Mouse (Mus musculus): ENCODE results near the gene Lpar4. TPM values are rescaled to one million over a fixed set of nuclear protein-coding genes. Genes with fewer than 3 reads are reported as not detected.

The Lpar4 gene
- polyA plus RNA-seq (2016; fragmentation: Nextera tagmentation; extraction: Ambion mirVana): 13.6 and 18.5 TPM in 2 replicates

GRCm38 (mm10) chrX:106920175-106920827, at the start of gene Lpar4:
Gene Lpar4, plus strand, starts transcription at chrX:106920625.
- ATAC-seq (ENCODE audit: low FRiP score): peak; percentile 89
- Histone ChIP-seq H3K9ac (peak within 1 kb of the TSS; percentile 41; the same call in 1 of the 2 replicates), H3K36me3 (no peaks in the 10 kb centered on the region), H3K27me3 (peaks cover 3% of the 10 kb centered on the region; the same call in 1 of the 2 replicates), H3K4me3 (peak within 1 kb of the TSS; percentile 35), H3K4me1 (no peaks in the 10 kb centered on the region), H3K9me3 (replicated peaks) (no peaks in the 10 kb centered on the region), H3K27ac (peak within 1 kb of the TSS; percentile 23), H3K4me2 (replicated peaks) (peak within 1 kb of the TSS; percentile 45)
- 18% methylated on average over 11 of the region's 11 CpGs for whole genome bisulfite sequencing

DNA sequence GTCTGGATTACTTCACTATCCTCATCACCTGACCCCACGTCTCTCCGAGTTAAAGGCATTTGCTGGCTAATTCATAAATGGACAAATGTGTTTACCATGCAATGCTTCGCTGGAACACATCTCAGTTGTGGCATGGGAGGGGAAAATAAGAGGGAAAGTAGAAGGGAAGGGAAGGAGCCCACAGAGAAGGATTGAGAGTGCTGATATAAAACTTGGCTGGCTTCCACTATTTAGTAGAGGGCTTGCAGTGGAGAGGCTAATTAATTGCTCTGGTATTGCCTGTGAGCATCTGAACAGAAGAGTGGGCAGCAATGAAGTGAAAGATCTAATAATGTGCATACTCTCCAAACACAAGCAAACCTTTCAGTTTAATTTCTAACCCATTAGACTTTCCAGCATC, 49.0 kb upstream of the Lpar4 start:
- Histone ChIP-seq H3K4me1 (no peaks in the 10 kb centered on the region), H3K4me2 (replicated peaks) (no peak overlapping the region), H3K9ac (no peak overlapping the region), H3K9me3 (replicated peaks) (no peaks in the 10 kb centered on the region), H3K4me3 (no peak overlapping the region), H3K27me3 (no peaks in the 10 kb centered on the region), H3K36me3 (no peaks in the 10 kb centered on the region), H3K27ac (no peak overlapping the region)
- 69% methylated on average over 3 of the region's 3 CpGs for WGBS
- no peak for ATAC-seq (ENCODE audit: low FRiP score)

- Histone ChIP-seq H3K9me3 (replicated peaks) (no peaks in the 10 kb centered on the region), H3K4me1 (no peaks in the 10 kb centered on the region), H3K4me2 (replicated peaks) (no peak overlapping the region), H3K9ac (no peak overlapping the region), H3K27ac (no peak overlapping the region), H3K27me3 (no peaks in the 10 kb centered on the region; the same call in 1 of the 2 replicates), H3K36me3 (no peaks in the 10 kb centered on the region), H3K4me3 (no peak overlapping the region)
- ATAC-seq (ENCODE audit: low FRiP score): no peak
- WGBS: 29% methylated on average over 3 of the region's 3 CpGs
Observed at GRCm38 (mm10) chrX:106871894-106872293, 48.5 kb upstream of the Lpar4 start.

DNA sequence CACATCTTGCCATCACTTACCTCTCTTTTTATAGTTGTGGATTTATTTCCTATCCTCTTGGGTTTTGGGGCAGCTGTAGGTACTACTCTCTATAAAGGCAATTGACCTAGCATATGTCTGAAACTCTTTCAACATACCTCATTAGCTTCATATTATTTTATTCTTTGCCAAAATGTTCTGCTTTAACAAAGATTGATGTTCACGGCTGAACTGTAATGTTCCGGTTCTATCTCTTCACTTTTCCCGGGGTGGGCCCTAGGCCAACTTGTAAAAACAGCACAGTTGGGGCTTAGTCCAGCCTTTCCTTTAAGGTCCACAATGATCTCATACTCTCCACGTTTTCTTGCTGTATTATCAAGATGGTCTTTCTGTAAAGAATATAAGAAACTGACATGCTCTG, 48.1 kb upstream of the Lpar4 start:
- no peaks in the 10 kb centered on the region for H3K36me3 ChIP-seq
- no peaks in the 10 kb centered on the region for H3K9me3 ChIP-seq (replicated peaks)
- no peak for ATAC-seq (ENCODE audit: low FRiP score)
- no peak overlapping the region for H3K9ac ChIP-seq
- no peaks in the 10 kb centered on the region for H3K4me1 ChIP-seq
- H3K4me3 ChIP-seq: no peak overlapping the region
- 60% methylated on average over 4 of the region's 4 CpGs for WGBS
- H3K27ac ChIP-seq: no peak overlapping the region
- no peak overlapping the region for H3K4me2 ChIP-seq (replicated peaks)
- H3K27me3 ChIP-seq: no peaks in the 10 kb centered on the region; the same call in 1 of the 2 replicates

DNA sequence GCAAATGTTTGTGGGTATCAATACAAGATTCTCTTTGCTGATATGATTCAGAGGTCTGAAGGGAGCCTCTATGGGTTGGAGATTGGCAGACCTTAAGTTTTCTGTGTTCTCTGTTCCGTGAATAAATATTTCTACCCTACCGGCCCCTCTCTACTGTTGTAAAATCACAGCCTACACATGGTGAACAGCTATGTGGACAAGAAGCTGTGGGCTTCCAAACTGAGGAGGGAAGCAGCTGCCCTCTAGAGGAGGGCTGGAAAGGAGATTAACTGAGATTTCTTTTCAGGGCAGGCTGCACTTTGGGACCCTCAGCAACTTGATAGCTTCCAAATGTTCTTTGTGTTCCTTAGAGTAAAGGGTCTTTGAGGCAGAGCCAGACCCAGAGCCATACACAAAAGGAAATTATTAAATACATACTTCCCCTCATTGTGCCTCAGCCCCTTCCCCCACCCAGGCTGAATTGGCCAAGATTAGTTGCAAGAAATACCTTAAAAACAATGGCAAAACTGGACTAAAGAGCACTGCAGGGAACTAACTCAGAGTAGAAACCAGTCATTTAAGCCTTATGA, 22.6 kb upstream of the Lpar4 start:
- no peaks in the 10 kb centered on the region for H3K27me3 ChIP-seq

DNA sequence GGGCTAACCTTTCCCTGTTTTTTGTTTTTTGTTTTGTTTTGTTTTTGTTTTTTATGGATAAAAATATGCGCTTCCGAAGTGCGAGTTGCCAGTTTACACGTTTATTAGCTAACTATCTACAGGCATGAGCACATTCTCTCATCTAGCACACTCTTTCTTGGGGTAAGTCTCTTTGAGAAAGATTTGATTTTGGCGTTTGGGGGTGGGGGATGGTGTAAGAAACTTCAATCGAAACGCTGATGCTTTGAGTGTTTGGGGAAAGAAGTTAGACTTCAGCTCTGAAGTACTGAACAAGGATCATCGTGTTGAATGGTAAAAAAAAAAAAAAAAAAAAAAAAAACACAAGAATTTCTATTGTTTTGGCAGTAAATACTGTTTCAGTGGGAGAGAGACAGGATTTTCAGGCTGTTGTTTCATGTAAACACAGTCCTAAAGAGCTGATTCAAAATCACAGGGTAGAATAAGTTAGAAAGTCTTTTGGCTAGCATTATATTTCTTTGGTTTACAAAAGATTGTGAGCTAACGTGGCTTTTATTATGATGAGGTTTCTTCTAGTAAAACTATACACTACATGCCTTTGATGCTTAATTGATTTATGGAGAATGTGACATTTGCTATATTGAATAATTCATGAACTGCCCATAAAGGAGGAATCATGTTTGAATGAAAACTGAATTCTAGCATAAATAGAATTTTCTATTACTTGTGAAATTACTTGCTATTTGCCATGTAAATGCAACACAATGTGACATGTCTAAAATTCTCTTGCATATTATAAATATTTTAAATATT, 599 bp downstream of the Lpar4 start:
- peak; percentile 48; the same call in 1 of the 2 replicates for ATAC-seq (ENCODE audit: low FRiP score)
- Histone ChIP-seq H3K27me3 (peaks cover 3% of the 10 kb centered on the region; the same call in 1 of the 2 replicates), H3K9ac (peak overlapping the region; percentile 41; the same call in 1 of the 2 replicates), H3K36me3 (no peaks in the 10 kb centered on the region), H3K4me3 (peak overlapping the region; percentile 35), H3K4me2 (replicated peaks) (peak overlapping the region; percentile 45), H3K27ac (peak overlapping the region; percentile 23), H3K4me1 (no peaks in the 10 kb centered on the region), H3K9me3 (replicated peaks) (no peaks in the 10 kb centered on the region)
- WGBS: 16% methylated on average over 9 of the region's 9 CpGs

More for the DNA sequence above, 22.6 kb upstream of the Lpar4 start:
- no peak for ATAC-seq (ENCODE audit: low FRiP score)
- Histone ChIP-seq H3K9me3 (replicated peaks) (no peaks in the 10 kb centered on the region), H3K4me2 (replicated peaks) (no peak overlapping the region), H3K4me3 (no peak overlapping the region), H3K27ac (no peak overlapping the region), H3K4me1 (no peaks in the 10 kb centered on the region), H3K9ac (no peak overlapping the region), H3K36me3 (no peaks in the 10 kb centered on the region)
- WGBS: 67% methylated on average over 2 of the region's 2 CpGs

DNA sequence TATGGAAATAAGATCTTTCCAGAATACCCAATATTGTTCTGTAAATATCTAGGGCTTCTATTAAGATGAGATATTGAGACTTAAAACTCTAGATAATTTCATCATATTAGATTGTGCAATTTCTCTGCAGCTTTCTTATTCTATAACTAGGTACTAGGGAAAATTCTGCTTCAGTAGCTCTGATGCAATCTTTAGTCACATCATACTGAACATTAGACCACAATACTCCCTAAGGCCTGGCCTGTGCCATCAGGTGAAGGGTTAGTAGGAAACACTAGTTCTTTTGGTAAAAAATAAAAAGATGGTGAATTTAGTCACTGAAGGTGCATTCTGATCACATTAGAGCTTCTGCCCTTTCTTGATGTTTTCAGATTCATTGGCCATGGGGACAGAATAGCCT, 4.1 kb downstream of the Lpar4 start:
- no peak overlapping the region for H3K4me3 ChIP-seq
- no peak for ATAC-seq (ENCODE audit: low FRiP score)
- no peaks in the 10 kb centered on the region for H3K36me3 ChIP-seq
- no peak overlapping the region for H3K27ac ChIP-seq
- no peaks in the 10 kb centered on the region for H3K9me3 ChIP-seq (replicated peaks)
- H3K4me1 ChIP-seq: no peaks in the 10 kb centered on the region
- peaks cover under 1% of the 10 kb centered on the region; the same call in 1 of the 2 replicates for H3K27me3 ChIP-seq
- H3K9ac ChIP-seq: no peak overlapping the region
- no peak overlapping the region for H3K4me2 ChIP-seq (replicated peaks)

GRCm38 (mm10) chrX:106939326-106939725, 18.9 kb downstream of the Lpar4 start:
- H3K4me2 ChIP-seq (replicated peaks): no peak overlapping the region
- no peaks in the 10 kb centered on the region for H3K4me1 ChIP-seq
- no peak overlapping the region for H3K4me3 ChIP-seq
- H3K9me3 ChIP-seq (replicated peaks): no peaks in the 10 kb centered on the region
- no peak overlapping the region for H3K9ac ChIP-seq
- H3K27me3 ChIP-seq: no peaks in the 10 kb centered on the region; the same call in none of the 2 replicates
- ATAC-seq (ENCODE audit: low FRiP score): no peak
- H3K36me3 ChIP-seq: no peaks in the 10 kb centered on the region
- 80% methylated on average over 3 of the region's 3 CpGs for WGBS
- H3K27ac ChIP-seq: no peak overlapping the region

DNA sequence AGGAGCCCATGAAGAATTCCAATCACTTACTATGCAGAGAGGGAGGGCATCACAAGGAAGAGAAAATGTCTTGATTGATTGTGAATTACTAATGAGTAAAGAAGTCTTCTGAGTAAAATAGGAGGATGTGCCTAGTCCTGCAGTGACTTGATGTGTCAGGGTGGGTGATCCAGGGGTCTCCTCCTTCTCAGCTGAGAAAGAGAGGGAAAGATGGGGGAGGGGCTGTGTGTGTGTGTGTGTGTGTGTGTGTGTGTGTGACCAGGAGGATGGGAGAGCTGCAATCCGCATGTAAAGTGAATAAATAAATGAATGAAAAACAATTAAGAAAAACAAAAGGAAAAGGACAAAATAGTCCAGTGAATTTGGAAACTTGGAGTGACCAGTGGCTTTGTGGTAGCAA, 30.1 kb downstream of the Lpar4 start:
- H3K4me3 ChIP-seq: no peak overlapping the region
- H3K36me3 ChIP-seq: no peaks in the 10 kb centered on the region
- H3K4me1 ChIP-seq: no peaks in the 10 kb centered on the region
- no peak overlapping the region for H3K4me2 ChIP-seq (replicated peaks)
- no peaks in the 10 kb centered on the region for H3K9me3 ChIP-seq (replicated peaks)
- no peaks in the 10 kb centered on the region for H3K27me3 ChIP-seq
- H3K27ac ChIP-seq: no peak overlapping the region
- H3K9ac ChIP-seq: no peak overlapping the region
- no peak for ATAC-seq (ENCODE audit: low FRiP score)
- 50% methylated on average over 1 of the region's 1 CpGs for WGBS

DNA sequence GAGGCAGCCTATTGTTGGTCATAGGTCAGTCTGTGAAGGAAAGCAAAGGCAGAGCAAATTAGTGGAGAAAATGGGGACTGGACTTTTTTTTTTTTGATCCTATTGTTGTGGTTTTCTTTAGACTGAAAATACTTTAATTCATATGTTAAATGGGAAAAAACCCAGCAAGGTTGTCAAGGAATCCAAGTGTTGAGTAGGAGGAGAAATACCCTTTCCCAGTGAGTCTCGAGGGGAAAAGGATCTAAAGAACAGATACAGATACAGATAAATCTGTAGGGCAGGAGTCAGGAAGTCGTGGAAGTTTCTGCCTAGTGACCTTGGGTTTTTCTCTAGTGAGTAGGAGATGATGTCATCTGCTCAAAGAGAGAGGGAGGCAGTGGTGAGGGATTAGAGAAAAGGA, 30.6 kb downstream of the Lpar4 start:
- no peak overlapping the region for H3K9ac ChIP-seq
- 19% methylated on average over 2 of the region's 2 CpGs for WGBS
- H3K27me3 ChIP-seq: no peaks in the 10 kb centered on the region
- no peak for ATAC-seq (ENCODE audit: low FRiP score)
- no peak overlapping the region for H3K4me3 ChIP-seq
- no peak overlapping the region for H3K27ac ChIP-seq
- no peak overlapping the region for H3K4me2 ChIP-seq (replicated peaks)
- H3K36me3 ChIP-seq: no peaks in the 10 kb centered on the region
- H3K4me1 ChIP-seq: no peaks in the 10 kb centered on the region
- H3K9me3 ChIP-seq (replicated peaks): no peaks in the 10 kb centered on the region

GRCm38 (mm10) chrX:106953840-106954239, 33.4 kb downstream of the Lpar4 start:
- H3K4me2 ChIP-seq (replicated peaks): no peak overlapping the region
- 62% methylated on average over 1 of the region's 1 CpGs for WGBS

GRCm38 (mm10) chrX:106962233-106962632, 41.8 kb downstream of the Lpar4 start:
- WGBS: 78% methylated on average over 2 of the region's 2 CpGs
- H3K9me3 ChIP-seq (replicated peaks): no peaks in the 10 kb centered on the region
- no peak for ATAC-seq (ENCODE audit: low FRiP score)
- no peaks in the 10 kb centered on the region for H3K27me3 ChIP-seq
- no peaks in the 10 kb centered on the region for H3K36me3 ChIP-seq
- no peak overlapping the region for H3K9ac ChIP-seq
- no peak overlapping the region for H3K4me3 ChIP-seq
- no peak overlapping the region for H3K4me2 ChIP-seq (replicated peaks)
- H3K27ac ChIP-seq: no peak overlapping the region
- no peaks in the 10 kb centered on the region for H3K4me1 ChIP-seq

More at GRCm38 (mm10) chrX:106953840-106954239, 33.4 kb downstream of the Lpar4 start:
- Histone ChIP-seq H3K9me3 (replicated peaks) (no peaks in the 10 kb centered on the region), H3K4me1 (no peaks in the 10 kb centered on the region), H3K4me3 (no peak overlapping the region), H3K9ac (no peak overlapping the region), H3K27ac (no peak overlapping the region), H3K27me3 (no peaks in the 10 kb centered on the region), H3K36me3 (no peaks in the 10 kb centered on the region)
- no peak for ATAC-seq (ENCODE audit: low FRiP score)
